In the genomic region with DNA sequence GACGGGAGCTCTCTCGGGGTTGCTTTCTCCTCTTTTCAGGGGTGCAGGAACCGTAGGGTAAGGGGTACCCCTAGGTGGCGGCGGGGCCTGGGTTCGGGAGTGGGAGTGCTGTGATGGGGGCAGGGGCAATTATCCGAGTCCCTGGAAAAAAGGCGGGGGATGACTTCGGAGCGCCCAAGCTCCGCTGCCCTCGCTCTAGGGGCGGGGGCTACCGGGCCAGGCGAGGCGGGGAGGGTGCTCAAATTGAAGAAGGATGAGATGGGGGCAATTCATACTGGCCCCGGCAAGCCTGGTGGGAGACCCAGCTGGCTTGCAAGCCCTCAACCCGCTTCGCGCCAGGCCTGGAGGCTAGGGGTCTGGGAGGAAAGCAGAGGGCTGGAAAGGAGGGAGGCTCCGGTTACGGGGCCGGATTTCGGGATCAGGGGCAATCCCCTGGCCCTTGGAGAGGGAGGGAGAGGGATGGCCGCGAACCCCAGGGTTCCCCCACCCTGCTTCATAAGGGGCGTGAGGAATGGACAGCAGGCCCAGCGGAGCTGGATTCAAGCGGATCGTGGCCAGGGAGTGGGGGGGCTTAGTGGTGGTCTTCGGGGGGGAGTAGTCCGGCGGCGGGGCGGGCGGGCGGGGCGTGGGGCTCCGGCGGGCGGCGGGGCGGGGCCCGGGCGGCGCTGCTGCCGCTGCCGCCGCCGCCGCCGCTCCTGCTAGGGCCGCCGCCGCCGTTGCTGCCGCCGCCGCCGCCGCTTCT, we compare ENCODE assay signal across 8 mouse cellular contexts. TPM values are rescaled to one million over a fixed set of nuclear protein-coding genes. Genes with fewer than 3 reads are reported as not detected.
DNase-seq lines count a peak whose midpoint lies in the region; ATAC-seq and TF ChIP-seq lines count a peak whose summit lies in the region.

No protein-coding gene starts in this region.

- peak; percentile 21 for DNase-seq in right cerebral cortex, postnatal 25 days
- no peak for DNase-seq in right cerebral cortex, adult 2 months (ENCODE audit: low spot score in 2 of 2)
- peak; percentile 43 for DNase-seq in cerebellum, adult 9-10 months
- peak; percentile 6 to 48 for DNase-seq in heart, adult 2 months
- peak; percentile 0 for DNase-seq in kidney, adult 2 months
- DNase-seq in lung, postnatal 36 days: peak; percentile 4
- no peak for DNase-seq in urinary bladder, adult 2 months (ENCODE audit: low spot score)

- TF ChIP-seq POLR2A in heart, adult 2 months (IDR thresholded peaks at IDR 0.05; ENCODE audit: insufficient read depth, low read depth, low read length): no peak
- no peak for TF ChIP-seq POLR2A in kidney, adult 2 months (IDR thresholded peaks at IDR 0.05; ENCODE audit: low read depth, low read length)

- TF ChIP-seq EP300 in heart, adult 2 months (IDR thresholded peaks at IDR 0.05; ENCODE audit: insufficient read depth, low read depth, low read length): no peak

- 19% methylated on average over 36 of the region's 61 CpGs for WGBS in heart, adult 2 months
- 2% methylated on average over 47 of the region's 61 CpGs for WGBS in kidney, adult 2 months
- WGBS in stomach, embryonic 15.5 days: 7% methylated on average over 27 of the region's 61 CpGs

- no peaks in the 10 kb centered on the region for H3K9me3 ChIP-seq in stomach, embryonic 15.5 days

- TF ChIP-seq CTCF in heart, adult 2 months (IDR thresholded peaks at IDR 0.05): no peak
- TF ChIP-seq CTCF in kidney, adult 2 months (conservative IDR thresholded peaks at IDR 0.05; ENCODE audit: insufficient read depth, insufficient read length, low read depth, low read length): no peak

- H3K27ac ChIP-seq in heart, adult 2 months: no peak overlapping the region
- H3K27ac ChIP-seq in kidney, adult 2 months (ENCODE audit: insufficient read depth, low read depth, low read length): no peak overlapping the region
- H3K27ac ChIP-seq in stomach, embryonic 15.5 days: 0 out of 2 replicates have a peak overlapping the region, but pooled peaks have one; percentile 48

- H3K36me3 ChIP-seq in heart, adult 2 months (ENCODE audit: control insufficient read depth, insufficient read depth, low read length): no peaks in the 10 kb centered on the region
- H3K36me3 ChIP-seq in kidney, adult 2 months (ENCODE audit: control insufficient read depth, insufficient read depth, low read length): no peaks in the 10 kb centered on the region
- H3K36me3 ChIP-seq in stomach, embryonic 15.5 days: no peaks in the 10 kb centered on the region

- ATAC-seq in stomach, embryonic 15.5 days (ENCODE audit: insufficient read depth, low FRiP score, low read depth): no peak

- H3K27me3 ChIP-seq in heart, adult 2 months (ENCODE audit: control insufficient read depth, insufficient read depth, low read length): no peaks in the 10 kb centered on the region
- no peaks in the 10 kb centered on the region for H3K27me3 ChIP-seq in kidney, adult 2 months (replicated peaks; ENCODE audit: control insufficient read depth, insufficient read depth, low read length)
- no peaks in the 10 kb centered on the region for H3K27me3 ChIP-seq in stomach, embryonic 15.5 days (replicated peaks)

- H3K4me2 ChIP-seq in stomach, embryonic 15.5 days: peak overlapping the region; percentile 76

- peak overlapping the region; percentile 65 for H3K4me3 ChIP-seq in heart, adult 2 months
- H3K4me3 ChIP-seq in kidney, adult 2 months (ENCODE audit: insufficient read depth, low read depth, low read length): peak overlapping the region; percentile 55
- peak overlapping the region; percentile 56 for H3K4me3 ChIP-seq in stomach, embryonic 15.5 days (replicated peaks)

- peaks cover 2% of the 10 kb centered on the region; the same call in 1 of the 2 replicates for H3K4me1 ChIP-seq in heart, adult 2 months (ENCODE audit: control insufficient read depth, insufficient read depth, low read length)
- no peaks in the 10 kb centered on the region; the same call in 1 of the 2 replicates for H3K4me1 ChIP-seq in kidney, adult 2 months (ENCODE audit: control insufficient read depth, insufficient read depth, low read length)
- H3K4me1 ChIP-seq in stomach, embryonic 15.5 days: 0 out of 2 replicates have a peak, but pooled peaks cover 4% of the 10 kb centered on the region

- H3K9ac ChIP-seq in heart, adult 2 months (ENCODE audit: low read depth, low read length): peak overlapping the region; percentile 74
- peak overlapping the region; percentile 37; the same call in 1 of the 2 replicates for H3K9ac ChIP-seq in stomach, embryonic 15.5 days

- intact Hi-C loops in heart, adult 2 months (cut with DNase I): loop anchor here (5.0 kb wide), 2 partner anchors 37 to 138 kb away; partner anchors contain the start of gene Zdhhc9

- H3K79me2 ChIP-seq in heart, adult 2 months (replicated peaks; ENCODE audit: control insufficient read depth, insufficient read depth, low read length): no peaks in the 10 kb centered on the region

RNA-seq across cellular contexts. Expression of gene Bcorl1, which starts 3.7 kb away (rescaled TPM):
- 1 to 10 TPM; 5.7 to 6.0 TPM for total RNA-seq in heart, adult 2 months (2021)
- 2.2 and 2.3 TPM in 2 replicates for polyA plus RNA-seq in heart, adult 2 months (2012; rRNA removed)
- 3.5 and 3.8 TPM in 2 replicates for polyA plus RNA-seq in kidney, adult 2 months (2012; rRNA removed)
- 5.4 and 6.0 TPM in 2 replicates for polyA plus RNA-seq in stomach, embryonic 15.5 days (2015; fragmentation: Nextera tagmentation; extraction: Ambion mirVana)
- 2.5 and 5.2 TPM in 2 replicates for polyA plus RNA-seq in urinary bladder, adult 2 months (2012; rRNA removed)

Comparison
In these comparisons a context has a peak if more than half of its experiments do, and no peak if none do; other contexts are left out.
1. DNase-seq: peak in right cerebral cortex, postnatal 25 days (single experiment), cerebellum, adult 9-10 months (single experiment), heart, adult 2 months (2 of 2), kidney, adult 2 months (single experiment) and lung, postnatal 36 days (single experiment); none in right cerebral cortex, adult 2 months (0 of 2) and urinary bladder, adult 2 months (single experiment).
2. Peak in every context shown above with its lines, with median percentiles within 50 percentile points of each other: H3K4me3 ChIP-seq.